Mouse (Mus musculus) ES-Bruce4 (cell line): ENCODE measurements around the gene Ppp2r2c. TPM values are rescaled to one million over a fixed set of nuclear protein-coding genes. Genes with fewer than 3 reads are reported as not detected.
"Not testable (repeated sequence)": the region's sequence is repeated elsewhere in the genome, so short reads cannot be mapped to it uniquely, and the experiment has no call there.

ENCODE experiments used
- H3K27ac ChIP-seq: 2 replicates; pipeline ENCODE4 v1.5.1; 2012; ENCODE audit warnings: low read length, inconsistent platforms; ENCODE audit not compliant: insufficient read depth
- H3K27me3 ChIP-seq: 2 replicates; pipeline ENCODE4 v1.6.1; 2012; ENCODE audit warnings: mild to moderate bottlenecking, low read length, inconsistent platforms; ENCODE audit not compliant: control insufficient read depth, poor library complexity, insufficient read depth, severe bottlenecking
- H3K36me3 ChIP-seq: 2 replicates; pipeline ENCODE4 v1.6.1; 2012; ENCODE audit warnings: inconsistent platforms, mild to moderate bottlenecking, low read length, moderate library complexity; ENCODE audit not compliant: control insufficient read depth, poor library complexity, insufficient read depth, severe bottlenecking
- H3K4me1 ChIP-seq: one replicate; pipeline ENCODE4 v1.8.1; 2011; ENCODE audit warnings: low read length; ENCODE audit not compliant: control insufficient read depth, insufficient read depth
- H3K4me3 ChIP-seq: 2 replicates; pipeline ENCODE4 v1.5.1; 2011; ENCODE audit warnings: low read depth, mild to moderate bottlenecking, low read length
- H3K9ac ChIP-seq: 2 replicates; pipeline ENCODE4 v1.6.1; 2012; ENCODE audit warnings: low read depth, mild to moderate bottlenecking, inconsistent platforms; ENCODE audit not compliant: poor library complexity, severe bottlenecking
- H3K9me3 ChIP-seq: replicated peaks from 2 replicates; pipeline ENCODE4 v1.6.1; 2012; ENCODE audit warnings: mild to moderate bottlenecking, low read length, inconsistent platforms; ENCODE audit not compliant: control insufficient read depth, poor library complexity, insufficient read depth, severe bottlenecking
- CTCF ChIP-seq: IDR thresholded peaks from one replicate; pipeline ENCODE4 v1.8.1; 2011; ENCODE audit warnings: low read depth, low read length
- EP300 ChIP-seq: IDR thresholded peaks from 2 replicates; pipeline ENCODE4 v1.6.1; 2011; ENCODE audit warnings: low read depth, low read length; ENCODE audit not compliant: insufficient read depth
- POLR2A ChIP-seq: IDR thresholded peaks from one replicate; pipeline ENCODE4 v1.8.1; 2011; ENCODE audit warnings: low read length; ENCODE audit not compliant: insufficient read depth
- polyA plus RNA-seq: library from polyadenylated mRNA; stranded (reverse); fragments of >200 nt; gene quantifications from 2 replicates; pipeline ENCODE4 v1.2.4, GENCODE M21; 2011; ENCODE audit warnings: low read depth; ENCODE audit not compliant: missing spikeins, insufficient read depth, insufficient read length

Gene Ppp2r2c
- polyA plus RNA-seq, 1 experiment: 14.6 TPM

GRCm38 (mm10) chr5:36929376-36929775 lies 61.1 kb downstream of the Ppp2r2c start:
- Histone ChIP-seq H3K4me1 (peaks cover 3% of the 10 kb centered on the region), H3K9me3 (0 out of 2 replicates have a peak, but pooled peaks cover 5% of the 10 kb centered on the region), H3K36me3 (no peaks in the 10 kb centered on the region), H3K9ac (no peak overlapping the region), H3K27ac (no peak overlapping the region), H3K4me3 (no peak overlapping the region), H3K27me3 (no peaks in the 10 kb centered on the region)
- TF ChIP-seq CTCF (no peak), EP300 (no peak), POLR2A (no peak)

GRCm38 (mm10) chr5:36933383-36933782 lies 65.1 kb downstream of the Ppp2r2c start:
- H3K9me3 ChIP-seq: 0 out of 2 replicates have a peak, but pooled peaks cover 5% of the 10 kb centered on the region
- H3K4me1 ChIP-seq: peaks cover 3% of the 10 kb centered on the region
- TF ChIP-seq CTCF (no peak), POLR2A (no peak), EP300 (no peak)
- no peak overlapping the region for H3K27ac ChIP-seq
- H3K4me3 ChIP-seq: no peak overlapping the region
- no peaks in the 10 kb centered on the region for H3K27me3 ChIP-seq
- no peaks in the 10 kb centered on the region for H3K36me3 ChIP-seq
- no peak overlapping the region for H3K9ac ChIP-seq

GRCm38 (mm10) chr5:36935486-36936473 lies 67.5 kb downstream of the Ppp2r2c start:
- Histone ChIP-seq H3K27ac (no peak overlapping the region), H3K36me3 (no peaks in the 10 kb centered on the region), H3K4me3 (no peak overlapping the region), H3K9me3 (0 out of 2 replicates have a peak, but pooled peaks cover 5% of the 10 kb centered on the region), H3K4me1 (peaks cover 3% of the 10 kb centered on the region), H3K27me3 (no peaks in the 10 kb centered on the region), H3K9ac (no peak overlapping the region)
- TF ChIP-seq EP300 (no peak), POLR2A (no peak), CTCF (no peak)

- no peaks in the 10 kb centered on the region for H3K27me3 ChIP-seq
- no peak overlapping the region for H3K4me3 ChIP-seq
- H3K9ac ChIP-seq: no peak overlapping the region
Measured at GRCm38 (mm10) chr5:36936548-36936947, 68.2 kb downstream of the Ppp2r2c start.

DNA sequence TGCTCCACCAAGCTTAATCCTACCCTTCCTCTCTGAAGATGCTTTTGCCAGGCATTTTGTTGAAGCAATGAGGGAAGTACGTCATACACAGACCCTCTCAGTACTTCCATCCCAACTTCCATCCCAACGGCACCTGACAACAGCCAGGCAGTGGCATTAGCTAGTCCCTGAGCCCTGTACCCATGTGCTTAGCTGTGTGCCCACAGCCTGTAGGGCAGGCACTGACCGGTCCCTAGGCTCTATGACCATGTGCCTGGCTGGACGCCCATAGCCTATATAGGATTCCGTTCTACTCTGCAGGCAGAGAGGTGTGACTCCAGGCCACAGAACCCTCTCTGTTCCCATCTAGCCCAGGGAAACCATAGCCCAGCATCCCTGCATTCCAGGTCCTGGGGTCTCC lies 69.7 kb downstream of the Ppp2r2c start:
- H3K4me3 ChIP-seq: no peak overlapping the region
- H3K27me3 ChIP-seq: no peaks in the 10 kb centered on the region
- TF ChIP-seq CTCF (no peak), POLR2A (no peak), EP300 (no peak)
- H3K27ac ChIP-seq: no peak overlapping the region
- H3K4me1 ChIP-seq: peaks cover 3% of the 10 kb centered on the region
- H3K9ac ChIP-seq: no peak overlapping the region
- H3K36me3 ChIP-seq: no peaks in the 10 kb centered on the region
- H3K9me3 ChIP-seq: no peaks in the 10 kb centered on the region

More at GRCm38 (mm10) chr5:36936548-36936947, 68.2 kb downstream of the Ppp2r2c start:
- H3K36me3 ChIP-seq: no peaks in the 10 kb centered on the region
- H3K27ac ChIP-seq: no peak overlapping the region
- TF ChIP-seq EP300: no peak
- no peak for TF ChIP-seq POLR2A
- no peak for TF ChIP-seq CTCF
- 0 out of 2 replicates have a peak, but pooled peaks cover 4% of the 10 kb centered on the region for H3K9me3 ChIP-seq
- H3K4me1 ChIP-seq: peaks cover 3% of the 10 kb centered on the region

- H3K27ac ChIP-seq, H3K9ac ChIP-seq, H3K27me3 ChIP-seq, H3K4me3 ChIP-seq, H3K9me3 ChIP-seq, H3K4me1 ChIP-seq, H3K36me3 ChIP-seq: not testable (repeated sequence)
Measured at GRCm38 (mm10) chr5:36938991-36939390, 70.7 kb downstream of the Ppp2r2c start.
